In genomic region chr14:59878248-59878647, GRCm38 (mm10) we compare ENCODE assay signal across 19 mouse cellular contexts.
"Had no signal": no experiment of that assay in that cellular context is flagged by ENCODE, and none has a peak within 500 bp of the region (broad histone marks: within the 10 kb centered on the region; RNA-seq: fewer than 3 reads in every experiment).

No protein-coding gene starts in this region.

- H3K9me3 ChIP-seq: liver, embryonic 15.5 days; midbrain, embryonic 10.5 days; midbrain, embryonic 12.5 days; neural tube, embryonic 13.5 days; neural tube, embryonic 15.5 days; stomach, embryonic 15.5 days had no signal

- H3K27me3 ChIP-seq: liver, embryonic 13.5 days; liver, embryonic 15.5 days; midbrain, embryonic 12.5 days; neural tube, embryonic 13.5 days; neural tube, embryonic 15.5 days; stomach, embryonic 15.5 days had no signal

- H3K36me3 ChIP-seq: liver, embryonic 13.5 days; liver, embryonic 15.5 days; midbrain, embryonic 10.5 days; midbrain, embryonic 12.5 days; neural tube, embryonic 13.5 days; neural tube, embryonic 15.5 days; stomach, embryonic 15.5 days had no signal

- ATAC-seq: liver, postnatal 0 days; midbrain, embryonic 16.5 days had no signal

- H3K9ac ChIP-seq: liver, embryonic 13.5 days; liver, embryonic 15.5 days; liver, postnatal 0 days; midbrain, embryonic 12.5 days; neural tube, embryonic 13.5 days; neural tube, embryonic 15.5 days; stomach, embryonic 15.5 days had no signal

- H3K4me3 ChIP-seq: liver, embryonic 13.5 days; liver, embryonic 15.5 days; midbrain, embryonic 10.5 days; midbrain, embryonic 12.5 days; myocyte; neural tube, embryonic 13.5 days; neural tube, embryonic 15.5 days; stomach, embryonic 15.5 days had no signal

- H3K27ac ChIP-seq: liver, embryonic 13.5 days; liver, embryonic 15.5 days; midbrain, embryonic 10.5 days; midbrain, embryonic 12.5 days; neural tube, embryonic 13.5 days; neural tube, embryonic 15.5 days; stomach, embryonic 15.5 days; stomach, postnatal 0 days had no signal

- DNase-seq: liver; liver, embryonic 13.5 days; liver, postnatal 0 days; midbrain, embryonic 14.5 days; retina, postnatal 1 day; right cerebral cortex, postnatal 14 days; thymus, adult 2 months; thymus, postnatal 25 days; thymus, postnatal 4 days had no signal

- H3K4me2 ChIP-seq: liver, embryonic 11.5 days; liver, embryonic 13.5 days; liver, embryonic 15.5 days; midbrain, embryonic 12.5 days; neural tube, embryonic 13.5 days; neural tube, embryonic 15.5 days; stomach, embryonic 15.5 days had no signal

- H3K4me1 ChIP-seq: liver, embryonic 13.5 days; liver, embryonic 15.5 days; midbrain, embryonic 10.5 days; midbrain, embryonic 12.5 days; neural tube, embryonic 13.5 days; neural tube, embryonic 15.5 days; stomach, embryonic 15.5 days had no signal
